Mouse (Mus musculus): ENCODE data around the gene Gdf10. TPM values are rescaled to one million over a fixed set of nuclear protein-coding genes. Genes with fewer than 3 reads are reported as not detected.

Gene Gdf10
- not detected for polyA plus RNA-seq (2012; fragmentation: generic; extraction: Trizol)
- long read RNA-seq, experiment 1 = 0 reads
- long read RNA-seq, experiment 2 = 0 reads

DNA sequence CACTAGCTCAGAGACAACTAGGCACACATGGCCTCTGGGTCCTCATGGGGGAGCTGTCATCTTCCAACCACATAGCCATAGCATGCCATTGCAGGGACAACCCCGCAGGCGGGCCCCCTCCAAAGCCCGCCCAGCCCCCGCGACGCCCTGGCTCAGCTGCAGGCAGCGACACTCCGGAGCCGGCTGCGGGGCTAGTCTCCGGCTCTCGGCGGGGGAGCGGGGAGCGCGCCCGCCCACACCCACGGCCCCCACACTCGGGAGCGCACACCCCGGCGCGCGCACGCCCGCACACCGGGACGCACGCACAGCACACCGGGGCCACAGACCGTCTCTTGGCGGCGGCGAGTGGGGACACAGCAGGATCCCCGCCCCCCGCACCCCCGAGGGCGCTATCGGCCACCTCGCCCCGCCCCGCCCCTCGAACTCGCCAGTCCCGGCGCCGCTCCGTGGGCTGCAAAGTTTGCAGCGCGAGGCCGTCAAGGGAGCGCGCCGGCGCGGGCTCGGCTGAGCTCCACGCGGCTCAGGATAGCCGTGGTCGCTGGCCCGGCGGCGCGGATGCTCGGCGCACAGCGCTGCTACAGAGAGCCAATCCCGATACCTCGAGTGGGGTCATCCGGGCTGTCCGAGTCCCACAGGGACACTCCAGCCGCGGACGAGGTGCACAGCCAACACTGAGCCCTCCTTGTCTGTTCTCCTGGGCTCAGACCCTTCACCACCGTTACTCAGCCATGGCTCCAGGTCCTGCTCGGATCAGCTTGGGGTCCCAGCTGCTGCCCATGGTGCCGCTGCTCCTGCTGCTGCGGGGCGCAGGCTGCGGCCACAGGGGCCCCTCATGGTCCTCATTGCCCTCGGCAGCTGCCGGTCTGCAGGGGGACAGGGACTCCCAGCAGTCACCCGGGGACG, at the start of gene Gdf10:
TSS of gene Gdf10 (plus strand) at position 420 of the 903 bp plus-strand sequence.
- Histone ChIP-seq H3ac (ENCODE audit: control insufficient read depth, insufficient read length, low read depth) (no peak within 1 kb of the TSS), H3K36me3 (ENCODE audit: control insufficient read depth, insufficient read depth) (no peaks in the 10 kb centered on the region), H3K79me2 (ENCODE audit: control insufficient read depth, insufficient read depth) (no peaks in the 10 kb centered on the region), H3K4me3 (ENCODE audit: insufficient read depth, poor library complexity, severe bottlenecking) (no peak within 1 kb of the TSS), H3K79me3 (ENCODE audit: low read depth) (no peaks in the 10 kb centered on the region), H3K27me3 (ENCODE audit: control insufficient read depth, insufficient read depth, insufficient read length) (peaks cover 56% of the 10 kb centered on the region)
- TF ChIP-seq FOSL1 (IDR thresholded peaks at IDR 0.05; ENCODE audit: insufficient read depth, low read length, poor library complexity, severe bottlenecking) (no peak), MYOG (IDR thresholded peaks at IDR 0.05; ENCODE audit: control insufficient read depth, extremely low read depth, insufficient read length) (no peak), CEBPB (IDR thresholded peaks at IDR 0.05; ENCODE audit: low read depth) (no peak), USF1 (IDR thresholded peaks at IDR 0.05; ENCODE audit: low read depth) (no peak), CTCF (IDR thresholded peaks at IDR 0.05; ENCODE audit: control insufficient read depth, insufficient read depth, insufficient read length) (no peak), MYOD1 (IDR thresholded peaks at IDR 0.05; ENCODE audit: control insufficient read depth, insufficient read length, low read depth) (no peak), MAX (IDR thresholded peaks at IDR 0.05) (no peak)

DNA sequence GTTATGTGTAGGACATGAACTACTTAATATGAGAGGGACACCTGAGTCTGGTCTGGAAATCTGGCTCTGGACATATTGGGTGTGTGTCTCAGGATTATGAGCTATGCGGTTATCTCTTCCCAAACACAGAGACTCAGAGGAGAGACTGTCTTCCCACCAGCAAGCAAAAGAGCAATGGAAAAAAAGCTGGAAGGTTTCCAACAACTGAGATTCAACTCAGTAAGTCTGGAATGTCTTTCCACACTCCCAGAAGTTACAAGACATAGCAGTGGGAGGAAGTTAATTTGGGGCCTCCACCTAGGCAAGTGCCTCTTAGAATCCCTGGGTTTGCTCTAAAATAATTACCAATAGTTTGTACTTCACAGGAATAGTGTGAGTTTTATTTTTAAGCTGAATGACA, 44.6 kb upstream of the Gdf10 start:
- Histone ChIP-seq H3K27me3 (ENCODE audit: control insufficient read depth, insufficient read depth, insufficient read length) (peaks cover 9% of the 10 kb centered on the region), H3K4me3 (ENCODE audit: insufficient read depth, poor library complexity, severe bottlenecking) (no peak overlapping the region), H3K79me2 (ENCODE audit: control insufficient read depth, insufficient read depth) (no peaks in the 10 kb centered on the region), H3K79me3 (ENCODE audit: low read depth) (no peaks in the 10 kb centered on the region), H3ac (ENCODE audit: control insufficient read depth, insufficient read length, low read depth) (no peak overlapping the region), H3K36me3 (ENCODE audit: control insufficient read depth, insufficient read depth) (no peaks in the 10 kb centered on the region)
- TF ChIP-seq CTCF (IDR thresholded peaks at IDR 0.05; ENCODE audit: control insufficient read depth, insufficient read depth, insufficient read length) = no peak

DNA sequence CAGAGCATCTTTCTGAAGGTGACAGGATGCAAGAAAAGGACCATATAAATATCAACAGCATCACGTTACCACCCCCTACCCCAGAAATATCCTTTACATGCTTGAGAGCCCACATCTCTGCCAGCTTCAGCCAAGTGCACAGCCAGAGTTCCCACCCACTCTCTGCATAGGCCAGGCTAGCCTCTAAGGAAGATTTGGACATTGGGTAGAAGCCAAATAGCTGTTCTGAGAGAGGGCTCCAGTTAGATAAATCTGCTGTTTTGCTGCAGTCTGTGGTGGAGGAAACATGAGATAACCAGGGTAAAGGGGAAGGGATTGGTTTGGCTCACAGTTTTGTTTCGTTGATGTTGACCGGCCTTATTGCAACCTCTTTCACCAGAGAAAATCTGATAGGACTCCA, 43.2 kb upstream of the Gdf10 start:
- Histone ChIP-seq H3K79me3 (ENCODE audit: low read depth) (no peaks in the 10 kb centered on the region), H3ac (ENCODE audit: control insufficient read depth, insufficient read length, low read depth) (no peak overlapping the region), H3K4me3 (ENCODE audit: insufficient read depth, poor library complexity, severe bottlenecking) (no peak overlapping the region), H3K79me2 (ENCODE audit: control insufficient read depth, insufficient read depth) (no peaks in the 10 kb centered on the region), H3K36me3 (ENCODE audit: control insufficient read depth, insufficient read depth) (no peaks in the 10 kb centered on the region), H3K27me3 (ENCODE audit: control insufficient read depth, insufficient read depth, insufficient read length) (peaks cover 10% of the 10 kb centered on the region)
- TF ChIP-seq FOSL1 (IDR thresholded peaks at IDR 0.05; ENCODE audit: insufficient read depth, low read length, poor library complexity, severe bottlenecking) (no peak), CEBPB (IDR thresholded peaks at IDR 0.05; ENCODE audit: low read depth) (no peak), MYOD1 (IDR thresholded peaks at IDR 0.05; ENCODE audit: control insufficient read depth, insufficient read length, low read depth) (no peak), CTCF (IDR thresholded peaks at IDR 0.05; ENCODE audit: control insufficient read depth, insufficient read depth, insufficient read length) (no peak), MAX (IDR thresholded peaks at IDR 0.05) (no peak), MYOG (IDR thresholded peaks at IDR 0.05; ENCODE audit: control insufficient read depth, extremely low read depth, insufficient read length) (no peak), USF1 (IDR thresholded peaks at IDR 0.05; ENCODE audit: low read depth) (no peak)

DNA sequence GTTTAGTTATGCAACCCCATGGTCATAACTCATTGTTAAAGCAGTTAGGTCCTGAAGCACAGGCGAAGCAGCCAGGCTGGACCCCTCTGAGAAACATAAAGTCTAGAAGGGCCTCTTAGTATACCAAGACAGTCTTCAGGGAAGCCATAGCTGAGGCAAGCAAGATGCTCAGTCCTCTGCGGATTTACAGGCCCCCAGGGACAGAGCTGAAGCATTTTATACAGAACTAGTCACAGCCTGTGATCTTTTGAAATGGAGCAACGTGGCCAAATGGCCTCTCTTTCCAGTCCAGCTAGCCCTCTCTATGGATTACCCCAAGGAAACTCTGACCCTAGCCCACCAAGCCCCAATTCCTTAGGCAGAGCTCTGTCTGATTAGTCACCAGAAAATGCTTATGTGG, 41.9 kb upstream of the Gdf10 start:
- Histone ChIP-seq H3K79me3 (ENCODE audit: low read depth) (no peaks in the 10 kb centered on the region), H3ac (ENCODE audit: control insufficient read depth, insufficient read length, low read depth) (no peak overlapping the region), H3K79me2 (ENCODE audit: control insufficient read depth, insufficient read depth) (no peaks in the 10 kb centered on the region), H3K4me3 (ENCODE audit: insufficient read depth, poor library complexity, severe bottlenecking) (no peak overlapping the region), H3K27me3 (ENCODE audit: control insufficient read depth, insufficient read depth, insufficient read length) (peaks cover 21% of the 10 kb centered on the region), H3K36me3 (ENCODE audit: control insufficient read depth, insufficient read depth) (no peaks in the 10 kb centered on the region)
- TF ChIP-seq MYOD1 (IDR thresholded peaks at IDR 0.05; ENCODE audit: control insufficient read depth, insufficient read length, low read depth) = no peak
- TF ChIP-seq CTCF (IDR thresholded peaks at IDR 0.05; ENCODE audit: control insufficient read depth, insufficient read depth, insufficient read length) = no peak
- no peak for TF ChIP-seq FOSL1 (IDR thresholded peaks at IDR 0.05; ENCODE audit: insufficient read depth, low read length, poor library complexity, severe bottlenecking)
- TF ChIP-seq MAX (IDR thresholded peaks at IDR 0.05) = no peak
- TF ChIP-seq MYOG (IDR thresholded peaks at IDR 0.05; ENCODE audit: control insufficient read depth, extremely low read depth, insufficient read length) = no peak
- no peak for TF ChIP-seq USF1 (IDR thresholded peaks at IDR 0.05; ENCODE audit: low read depth)
- no peak for TF ChIP-seq CEBPB (IDR thresholded peaks at IDR 0.05; ENCODE audit: low read depth)

DNA sequence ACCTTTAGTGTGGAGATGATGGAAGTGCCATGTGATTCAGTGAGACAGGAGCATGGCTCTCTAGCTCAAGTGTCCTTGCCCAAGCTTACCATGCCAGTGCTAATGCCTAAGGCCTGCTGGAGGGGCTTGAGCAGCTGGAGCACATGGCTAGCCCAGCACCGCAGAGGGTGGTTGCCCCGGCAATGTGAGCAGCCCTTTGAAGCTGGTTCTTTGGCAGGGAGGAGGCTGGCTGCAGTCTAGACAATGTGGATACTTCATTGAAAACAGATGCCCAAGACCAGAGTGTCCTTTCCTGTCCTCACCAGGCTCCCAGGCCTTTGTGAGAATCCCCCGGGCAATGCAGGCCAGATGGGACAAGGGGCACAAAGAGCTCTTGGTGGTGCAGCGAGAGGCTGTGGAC, 40.3 kb upstream of the Gdf10 start:
- H3K4me3 ChIP-seq (ENCODE audit: insufficient read depth, poor library complexity, severe bottlenecking) = no peak overlapping the region
- H3K79me2 ChIP-seq (ENCODE audit: control insufficient read depth, insufficient read depth) = no peaks in the 10 kb centered on the region
- H3K79me3 ChIP-seq (ENCODE audit: low read depth) = no peaks in the 10 kb centered on the region
- TF ChIP-seq MAX (IDR thresholded peaks at IDR 0.05) (no peak), CEBPB (IDR thresholded peaks at IDR 0.05; ENCODE audit: low read depth) (no peak), USF1 (IDR thresholded peaks at IDR 0.05; ENCODE audit: low read depth) (no peak), MYOD1 (IDR thresholded peaks at IDR 0.05; ENCODE audit: control insufficient read depth, insufficient read length, low read depth) (no peak), CTCF (IDR thresholded peaks at IDR 0.05; ENCODE audit: control insufficient read depth, insufficient read depth, insufficient read length) (no peak), MYOG (IDR thresholded peaks at IDR 0.05; ENCODE audit: control insufficient read depth, extremely low read depth, insufficient read length) (no peak), FOSL1 (IDR thresholded peaks at IDR 0.05; ENCODE audit: insufficient read depth, low read length, poor library complexity, severe bottlenecking) (no peak)
- H3K27me3 ChIP-seq (ENCODE audit: control insufficient read depth, insufficient read depth, insufficient read length) = peaks cover 36% of the 10 kb centered on the region
- no peak overlapping the region for H3ac ChIP-seq (ENCODE audit: control insufficient read depth, insufficient read length, low read depth)
- H3K36me3 ChIP-seq (ENCODE audit: control insufficient read depth, insufficient read depth) = no peaks in the 10 kb centered on the region

Data from C2C12 (cell line).